Mouse (Mus musculus): Measurements from ENCODE around the gene Ptcd3. TPM values are rescaled to one million over a fixed set of nuclear protein-coding genes. Genes with fewer than 3 reads are reported as not detected.

Gene Ptcd3
- total RNA-seq (2023): 132 TPM

GRCm38 (mm10) chr6:71908481-71909381, at the start of gene Ptcd3, which contains the start of gene Polr1a:
Ptcd3 (minus strand) TSS chr6:71908750.
Polr1a (plus strand) TSS chr6:71909053.

DNA sequence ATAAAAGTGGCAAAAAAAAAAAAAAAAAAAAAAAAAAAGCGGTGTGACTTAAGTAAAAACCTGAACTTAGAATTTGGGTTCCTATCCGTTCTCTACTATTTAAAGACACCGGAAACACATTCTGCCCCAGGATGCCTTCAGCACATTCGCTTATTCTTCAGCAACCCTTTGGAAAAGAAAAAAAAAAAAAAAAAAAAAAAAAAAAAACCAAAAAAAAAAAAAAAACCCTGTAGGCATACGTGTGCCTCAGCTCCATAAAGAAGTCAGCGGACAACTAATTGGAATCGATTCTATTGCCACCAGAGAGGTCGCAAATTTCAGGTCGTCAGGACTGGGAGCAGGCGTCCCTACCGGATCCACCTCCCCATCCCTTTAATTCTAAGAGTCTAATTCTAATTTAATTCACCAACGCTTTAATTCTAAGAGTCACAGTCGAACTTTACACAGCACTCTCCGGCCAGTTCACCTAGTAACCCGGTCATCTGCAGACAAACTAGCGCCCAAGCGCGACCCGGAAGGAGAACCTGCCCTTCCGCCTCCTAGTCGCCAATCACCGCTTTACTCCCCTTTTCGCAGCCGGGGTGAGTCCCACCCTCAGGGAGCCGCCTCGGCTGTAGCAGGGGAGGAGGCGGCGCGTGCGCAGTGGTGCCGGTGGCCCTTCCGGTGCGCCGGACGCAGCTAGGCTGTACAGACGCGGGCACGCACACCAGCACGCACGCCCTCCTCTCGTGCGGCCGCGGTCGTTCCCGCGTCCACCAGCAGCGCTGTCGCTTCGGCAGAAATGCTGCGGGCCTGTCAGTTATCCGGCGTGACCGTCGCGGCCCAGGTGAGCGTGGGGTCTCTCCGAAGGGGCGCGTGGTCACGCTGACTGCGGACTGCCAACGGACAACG, 77.6 kb downstream of the Ptcd3 start, which contains the start of gene Immt:
TSS of gene Immt (plus strand) at position 642 of the 891 bp plus-strand sequence.

Other genes with a start within 250 kb of the Ptcd3 start
- gene Reep1, start 201.2 kb downstream of the Ptcd3 start, total RNA-seq (2023): 0.32 TPM
- 24.8 TPM for gene Mrpl35, start 81.8 kb downstream of the Ptcd3 start, total RNA-seq (2023)
- 78.3 TPM for gene Immt, start 77.4 kb downstream of the Ptcd3 start, total RNA-seq (2023)
- 89.2 TPM for gene Polr1a, start 303 bp upstream of the Ptcd3 start, total RNA-seq (2023)
- gene St3gal5, start 188.8 kb upstream of the Ptcd3 start, total RNA-seq (2023): 3.1 TPM